17 mouse cellular contexts compared by ENCODE assay signal in the genomic region with DNA sequence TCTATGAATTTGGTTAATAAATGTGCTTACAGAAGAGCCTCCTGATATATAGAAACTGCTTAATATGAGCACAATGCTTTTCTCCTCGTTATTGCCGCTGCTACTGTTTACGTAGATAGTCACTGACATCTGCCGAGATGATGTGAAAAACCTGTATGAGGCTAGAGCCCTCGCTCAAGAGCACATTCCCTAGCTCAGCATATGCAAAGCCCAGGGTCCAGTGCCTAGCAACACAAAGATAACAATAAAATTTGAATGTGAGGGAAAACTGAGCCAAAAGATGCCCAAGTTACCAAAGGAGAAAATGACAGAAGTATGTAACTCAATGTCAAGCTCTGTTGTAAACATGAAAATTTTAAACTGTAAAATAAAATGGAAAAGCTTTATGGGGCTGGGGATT. TPM values are rescaled to one million over a fixed set of nuclear protein-coding genes. Genes with fewer than 3 reads are reported as not detected.
DNase-seq lines count a peak whose midpoint lies in the region; ATAC-seq and TF ChIP-seq lines count a peak whose summit lies in the region.
"Had no signal": no experiment of that assay in that cellular context is flagged by ENCODE, and none has a peak within 500 bp of the region (broad histone marks: within the 10 kb centered on the region; RNA-seq: fewer than 3 reads in every experiment).

No protein-coding gene starts in this region.

- no peaks in the 10 kb centered on the region for H3K9me3 ChIP-seq in forebrain, embryonic 13.5 days (replicated peaks)
- H3K9me3 ChIP-seq in forebrain, embryonic 10.5 days: no peaks in the 10 kb centered on the region
- no peaks in the 10 kb centered on the region for H3K9me3 ChIP-seq in intestine, embryonic 14.5 days (ENCODE audit: control insufficient read depth, low read length)
- H3K9me3 ChIP-seq in intestine, postnatal 0 days (ENCODE audit: control insufficient read depth): no peaks in the 10 kb centered on the region
- no peaks in the 10 kb centered on the region for H3K9me3 ChIP-seq in forebrain, embryonic 14.5 days (replicated peaks; ENCODE audit: control insufficient read depth, low read length)
- H3K9me3 ChIP-seq in midbrain, postnatal 0 days (ENCODE audit: low read length): no peaks in the 10 kb centered on the region
- H3K9me3 ChIP-seq in kidney, embryonic 15.5 days (replicated peaks): no peaks in the 10 kb centered on the region
- H3K9me3 ChIP-seq: G1E; limb, embryonic 13.5 days had no signal

- ATAC-seq in forebrain, embryonic 13.5 days: no peak
- ATAC-seq in intestine, embryonic 14.5 days (replicated peaks; ENCODE audit: low FRiP score, low TSS enrichment, low read depth): no peak
- ATAC-seq in intestine, postnatal 0 days: no peak
- no peak for ATAC-seq in forebrain, embryonic 14.5 days
- ATAC-seq in midbrain, postnatal 0 days (ENCODE audit: low FRiP score): no peak
- no peak for ATAC-seq in kidney, embryonic 15.5 days (replicated peaks; ENCODE audit: low FRiP score)
- ATAC-seq: liver, postnatal 0 days had no signal

- no peaks in the 10 kb centered on the region for H3K27me3 ChIP-seq in forebrain, embryonic 13.5 days
- no peaks in the 10 kb centered on the region for H3K27me3 ChIP-seq in forebrain, embryonic 10.5 days (ENCODE audit: poor library complexity, severe bottlenecking)
- H3K27me3 ChIP-seq in intestine, embryonic 14.5 days (replicated peaks; ENCODE audit: control insufficient read depth, insufficient read depth, low read length): no peaks in the 10 kb centered on the region
- no peaks in the 10 kb centered on the region for H3K27me3 ChIP-seq in intestine, postnatal 0 days (replicated peaks; ENCODE audit: control insufficient read depth, insufficient read depth, low read length)
- H3K27me3 ChIP-seq in forebrain, embryonic 14.5 days (replicated peaks; ENCODE audit: control insufficient read depth, insufficient read depth, low read length): no peaks in the 10 kb centered on the region
- no peaks in the 10 kb centered on the region for H3K27me3 ChIP-seq in midbrain, postnatal 0 days (ENCODE audit: insufficient read depth, low read length)
- no peaks in the 10 kb centered on the region for H3K27me3 ChIP-seq in kidney, embryonic 15.5 days
- H3K27me3 ChIP-seq: limb, embryonic 13.5 days had no signal

- peak overlapping the region; percentile 3; the same call in 1 of the 2 replicates for H3K4me3 ChIP-seq in forebrain, embryonic 13.5 days
- no peak overlapping the region for H3K4me3 ChIP-seq in forebrain, embryonic 10.5 days
- no peak overlapping the region for H3K4me3 ChIP-seq in intestine, embryonic 14.5 days (ENCODE audit: low read depth, low read length)
- H3K4me3 ChIP-seq in intestine, postnatal 0 days (ENCODE audit: low read depth, low read length): no peak overlapping the region
- H3K4me3 ChIP-seq in forebrain, embryonic 14.5 days (ENCODE audit: low read depth, low read length): no peak overlapping the region
- peak overlapping the region; percentile 17; the same call in 1 of the 2 replicates for H3K4me3 ChIP-seq in midbrain, postnatal 0 days (ENCODE audit: low read depth, low read length)
- no peak overlapping the region for H3K4me3 ChIP-seq in kidney, embryonic 15.5 days (replicated peaks)
- H3K4me3 ChIP-seq: limb, embryonic 13.5 days had no signal

- H3K9ac ChIP-seq in forebrain, embryonic 13.5 days: no peak overlapping the region
- 0 out of 2 replicates have a peak overlapping the region, but pooled peaks have one; percentile 5 for H3K9ac ChIP-seq in intestine, embryonic 14.5 days (ENCODE audit: low read length)
- no peak overlapping the region for H3K9ac ChIP-seq in intestine, postnatal 0 days (ENCODE audit: low read depth, low read length)
- H3K9ac ChIP-seq in forebrain, embryonic 14.5 days (ENCODE audit: low read length): peak overlapping the region; percentile 7; the same call in 1 of the 2 replicates
- H3K9ac ChIP-seq in midbrain, postnatal 0 days (replicated peaks; ENCODE audit: low read length, poor library complexity, severe bottlenecking): 0 out of 2 replicates have a peak overlapping the region, but pooled peaks have one; percentile 29
- no peak overlapping the region for H3K9ac ChIP-seq in kidney, embryonic 15.5 days
- H3K9ac ChIP-seq: limb, embryonic 13.5 days; liver, postnatal 0 days had no signal

- H3K36me3 ChIP-seq in forebrain, embryonic 13.5 days (ENCODE audit: poor library complexity, severe bottlenecking): no peaks in the 10 kb centered on the region
- peaks cover under 1% of the 10 kb centered on the region; the same call in 1 of the 2 replicates for H3K36me3 ChIP-seq in forebrain, embryonic 10.5 days (replicated peaks)
- H3K36me3 ChIP-seq in intestine, embryonic 14.5 days (ENCODE audit: control insufficient read depth, insufficient read depth, low read length): no peaks in the 10 kb centered on the region
- H3K36me3 ChIP-seq in intestine, postnatal 0 days (ENCODE audit: control insufficient read depth, insufficient read depth): no peaks in the 10 kb centered on the region
- peaks cover under 1% of the 10 kb centered on the region; the same call in 1 of the 2 replicates for H3K36me3 ChIP-seq in forebrain, embryonic 14.5 days (ENCODE audit: control insufficient read depth, insufficient read depth, low read length)
- no peaks in the 10 kb centered on the region for H3K36me3 ChIP-seq in midbrain, postnatal 0 days (ENCODE audit: insufficient read depth, low read length)
- no peaks in the 10 kb centered on the region for H3K36me3 ChIP-seq in kidney, embryonic 15.5 days
- H3K36me3 ChIP-seq: G1E; limb, embryonic 13.5 days had no signal

- TF ChIP-seq CTCF in intestine, postnatal 0 days (IDR thresholded peaks at IDR 0.05; ENCODE audit: low read depth): no peak
- no peak for TF ChIP-seq CTCF in midbrain, postnatal 0 days (IDR thresholded peaks at IDR 0.05)

- peaks cover 57% of the 10 kb centered on the region for H3K4me1 ChIP-seq in forebrain, embryonic 13.5 days
- H3K4me1 ChIP-seq in forebrain, embryonic 10.5 days: peaks cover 60% of the 10 kb centered on the region
- peaks cover 25% of the 10 kb centered on the region for H3K4me1 ChIP-seq in intestine, embryonic 14.5 days (replicated peaks; ENCODE audit: control insufficient read depth, insufficient read depth, low read length)
- H3K4me1 ChIP-seq in intestine, postnatal 0 days (replicated peaks; ENCODE audit: control insufficient read depth, insufficient read depth, low read length): 0 out of 2 replicates have a peak, but pooled peaks cover 4% of the 10 kb centered on the region
- peaks cover 35% of the 10 kb centered on the region for H3K4me1 ChIP-seq in forebrain, embryonic 14.5 days (ENCODE audit: control insufficient read depth, insufficient read depth, low read length)
- H3K4me1 ChIP-seq in midbrain, postnatal 0 days (ENCODE audit: insufficient read depth, low read length): peaks cover 30% of the 10 kb centered on the region
- H3K4me1 ChIP-seq in kidney, embryonic 15.5 days: peaks cover 25% of the 10 kb centered on the region

- WGBS in forebrain, embryonic 13.5 days: 34% methylated on average over 5 of the region's 5 CpGs
- 79% methylated on average over 5 of the region's 5 CpGs for WGBS in forebrain, embryonic 10.5 days
- WGBS in intestine, embryonic 14.5 days: 38% methylated on average over 5 of the region's 5 CpGs
- 47% methylated on average over 5 of the region's 5 CpGs for WGBS in intestine, postnatal 0 days
- WGBS in forebrain, embryonic 14.5 days: 34% methylated on average over 5 of the region's 5 CpGs
- 29% methylated on average over 5 of the region's 5 CpGs for WGBS in midbrain, postnatal 0 days
- 65% methylated on average over 5 of the region's 5 CpGs for WGBS in kidney, embryonic 15.5 days

- H3K27ac ChIP-seq in forebrain, embryonic 13.5 days: no peak overlapping the region
- H3K27ac ChIP-seq in forebrain, embryonic 10.5 days: no peak overlapping the region
- H3K27ac ChIP-seq in intestine, embryonic 14.5 days (ENCODE audit: low read depth): peak overlapping the region; percentile 22; the same call in 1 of the 2 replicates
- no peak overlapping the region for H3K27ac ChIP-seq in intestine, postnatal 0 days (ENCODE audit: low read depth, low read length)
- H3K27ac ChIP-seq in forebrain, embryonic 14.5 days (ENCODE audit: low read depth, low read length): no peak overlapping the region
- no peak overlapping the region for H3K27ac ChIP-seq in midbrain, postnatal 0 days (ENCODE audit: low read depth, low read length)
- H3K27ac ChIP-seq in kidney, embryonic 15.5 days: no peak overlapping the region
- H3K27ac ChIP-seq: limb, embryonic 13.5 days had no signal

- peak overlapping the region; percentile 42 for H3K4me2 ChIP-seq in forebrain, embryonic 13.5 days
- H3K4me2 ChIP-seq in intestine, embryonic 14.5 days (ENCODE audit: low read length): 0 out of 2 replicates have a peak overlapping the region, but pooled peaks have one; percentile 8
- H3K4me2 ChIP-seq in intestine, postnatal 0 days (replicated peaks; ENCODE audit: low read depth): no peak overlapping the region
- peak overlapping the region; percentile 26 for H3K4me2 ChIP-seq in forebrain, embryonic 14.5 days (ENCODE audit: low read length)
- peak overlapping the region; percentile 37 for H3K4me2 ChIP-seq in midbrain, postnatal 0 days (ENCODE audit: low read depth, low read length, poor library complexity, severe bottlenecking)
- no peak overlapping the region for H3K4me2 ChIP-seq in kidney, embryonic 15.5 days

- DNase-seq in forebrain, embryonic 10.5 days (ENCODE audit: extremely low spot score, low spot score): no peak
- no peak for DNase-seq in intestine, embryonic 14.5 days (ENCODE audit: low spot score)
- DNase-seq in forebrain, embryonic 14.5 days (ENCODE audit: low spot score): no peak
- no peak for DNase-seq in midbrain, postnatal 0 days (ENCODE audit: low spot score)
- DNase-seq in ovary, postnatal 10 days (ENCODE audit: low spot score): no peak
- DNase-seq: adrenal gland, postnatal 25 days; B cell, adult 2 months; gastrocnemius, postnatal 25 days; kidney, postnatal 10 days; layer of hippocampus, postnatal 36 days; liver, postnatal 0 days; spleen, adult 18-20 months had no signal

RNA-seq across cellular contexts. Expression of gene Kif1b, which starts 4.0 kb away (rescaled TPM):
- polyA plus RNA-seq in forebrain, embryonic 13.5 days (2015; fragmentation: Nextera tagmentation; extraction: Ambion mirVana): 136 TPM in 2 replicates
- 55.9 and 59.8 TPM in 2 replicates for polyA plus RNA-seq in forebrain, embryonic 10.5 days (2016; fragmentation: Nextera tagmentation; extraction: Ambion mirVana)
- 34.4 and 36.5 TPM in 2 replicates for polyA plus RNA-seq in intestine, embryonic 14.5 days (2014; fragmentation: Nextera tagmentation; extraction: Ambion mirVana)
- 15.2 and 18.1 TPM in 2 replicates for polyA plus RNA-seq in intestine, postnatal 0 days (2015; fragmentation: Nextera tagmentation; extraction: Ambion mirVana)
- 101 and 132 TPM in 2 replicates for polyA plus RNA-seq in forebrain, embryonic 14.5 days (2014; fragmentation: Nextera tagmentation; extraction: Ambion mirVana)
- 308 and 425 TPM in 2 replicates for total RNA-seq in midbrain, postnatal 0 days (2014; rRNA removed)
- polyA plus RNA-seq in midbrain, postnatal 0 days (2015; fragmentation: Nextera tagmentation; extraction: Ambion mirVana): 183 and 215 TPM in 2 replicates
- polyA plus RNA-seq in kidney, embryonic 15.5 days (2015; fragmentation: Nextera tagmentation; extraction: Ambion mirVana): 31.1 and 31.3 TPM in 2 replicates

Comparison
In these comparisons a context has a peak if more than half of its experiments do, and no peak if none do; other contexts are left out.
1. H3K4me2 ChIP-seq: peak in forebrain, embryonic 13.5 days (single experiment), intestine, embryonic 14.5 days (single experiment), forebrain, embryonic 14.5 days (single experiment) and midbrain, postnatal 0 days (single experiment); none in intestine, postnatal 0 days (single experiment) and kidney, embryonic 15.5 days (single experiment).
2. H3K4me3 ChIP-seq: peak in forebrain, embryonic 13.5 days (single experiment) and midbrain, postnatal 0 days (single experiment); none in forebrain, embryonic 10.5 days (single experiment), intestine, embryonic 14.5 days (single experiment), intestine, postnatal 0 days (single experiment), forebrain, embryonic 14.5 days (single experiment) and kidney, embryonic 15.5 days (single experiment).
3. H3K9ac ChIP-seq: peak in intestine, embryonic 14.5 days (single experiment), forebrain, embryonic 14.5 days (single experiment) and midbrain, postnatal 0 days (single experiment); none in forebrain, embryonic 13.5 days (single experiment), intestine, postnatal 0 days (single experiment) and kidney, embryonic 15.5 days (single experiment).